Mouse (Mus musculus) liver, embryonic 14.5 days (tissue): ENCODE data around the gene Lztfl1.

Experiments
- CTCF ChIP-seq: IDR thresholded peaks from 2 replicates; pipeline ENCODE4 v1.5.1; 2016; ENCODE audit warnings: antibody characterized with exemption, low read depth, control low read depth
- EP300 ChIP-seq: IDR thresholded peaks from 2 replicates; pipeline ENCODE4 v1.6.1; 2016; ENCODE audit warnings: antibody characterized with exemption, low read depth

DNA sequence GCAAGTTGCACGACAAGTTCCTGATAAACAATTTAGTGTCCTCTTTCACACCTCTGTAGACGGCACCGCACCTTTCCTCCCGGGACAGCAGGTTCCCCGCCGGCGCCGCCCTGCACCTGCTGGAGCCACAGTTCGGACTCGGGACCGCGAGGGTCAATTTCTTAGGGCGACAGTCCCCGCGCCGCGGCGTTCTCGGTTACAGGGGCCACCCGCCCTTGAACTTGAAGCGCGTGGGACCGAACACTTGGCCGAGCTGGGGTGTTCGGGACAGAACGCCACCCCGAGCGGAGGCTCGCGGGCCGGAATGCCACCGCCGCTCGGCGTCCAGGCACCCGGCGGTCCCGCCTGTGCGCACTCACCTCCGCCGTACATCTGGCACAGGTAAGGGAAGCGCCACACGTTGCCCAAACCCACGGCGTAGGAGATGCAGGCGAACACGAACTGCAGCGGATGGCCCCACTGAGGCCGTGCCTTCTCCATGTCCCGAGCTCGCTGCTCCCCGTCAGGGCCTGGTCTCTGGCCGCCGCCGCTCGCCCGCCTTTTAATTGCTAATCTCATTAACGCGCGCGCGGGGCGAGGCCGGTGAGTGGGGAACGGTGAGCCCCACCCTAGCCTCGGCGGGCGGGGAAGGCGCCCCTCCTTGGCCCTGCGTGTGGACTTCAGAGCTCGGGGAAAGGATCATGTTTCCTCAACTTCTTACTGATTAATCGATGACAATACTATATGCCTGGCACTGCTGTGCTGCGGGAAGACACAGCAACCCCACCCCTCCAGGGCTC is 39.0 kb downstream of the Lztfl1 start, which contains the start of the genes Ccr9 and Slc6a20a:
- TF ChIP-seq CTCF (no peak), EP300 (no peak)
